Mouse (Mus musculus) cerebellum, postnatal 36 days (tissue): ENCODE measurements around the gene Klf17.
"Not testable (repeated sequence)": the region's sequence is repeated elsewhere in the genome, so short reads cannot be mapped to it uniquely, and the experiment has no call there.

ENCODE experiments used
- DNase-seq, 2 experiments: peaks; one replicate each; pipeline ENCODE4 v3.0.0; 2021 to 2022; ENCODE audit warnings: mixed read lengths in 2 of 2

Klf17 gene

GRCm38 (mm10) chr4:117765416-117765815 is at the start of gene Klf17:
Gene Klf17 (minus strand): TSS chr4:117765648.
- no peak for DNase-seq

GRCm38 (mm10) chr4:117814333-117814732 is 48.9 kb upstream of the Klf17 start:
- DNase-seq, result no peak

DNA sequence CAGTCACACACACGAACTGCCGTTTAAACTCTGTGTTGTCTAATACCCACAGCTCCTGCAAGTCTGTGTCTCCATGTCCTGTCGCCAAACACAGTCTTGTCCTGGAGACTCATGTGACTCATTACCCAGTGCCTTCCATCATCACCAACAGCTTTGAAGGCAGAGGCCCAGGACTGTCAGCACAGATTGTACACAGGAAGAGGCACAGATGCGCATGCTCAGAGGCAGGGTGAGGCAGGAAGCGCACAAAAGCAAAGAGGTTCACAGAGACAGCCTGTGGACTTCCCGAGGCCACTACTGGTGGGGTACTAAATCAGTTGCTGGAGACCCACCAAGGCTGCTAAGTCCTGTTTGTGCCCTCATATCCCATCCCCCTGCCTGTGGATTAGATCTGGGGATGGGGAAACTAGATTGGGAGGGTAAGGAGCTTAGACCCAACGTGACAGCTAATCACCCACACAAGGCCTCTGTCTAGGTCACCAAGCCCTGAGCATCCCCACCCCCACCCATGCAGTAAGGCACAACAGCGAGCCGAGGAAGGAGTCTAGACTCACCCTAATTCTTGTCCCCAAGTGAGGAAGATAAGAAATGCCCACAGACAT is 48.2 kb upstream of the Klf17 start:
- DNase-seq, result no peak

GRCm38 (mm10) chr4:117810933-117811332 is 45.5 kb upstream of the Klf17 start:
- DNase-seq, result no peak

DNA sequence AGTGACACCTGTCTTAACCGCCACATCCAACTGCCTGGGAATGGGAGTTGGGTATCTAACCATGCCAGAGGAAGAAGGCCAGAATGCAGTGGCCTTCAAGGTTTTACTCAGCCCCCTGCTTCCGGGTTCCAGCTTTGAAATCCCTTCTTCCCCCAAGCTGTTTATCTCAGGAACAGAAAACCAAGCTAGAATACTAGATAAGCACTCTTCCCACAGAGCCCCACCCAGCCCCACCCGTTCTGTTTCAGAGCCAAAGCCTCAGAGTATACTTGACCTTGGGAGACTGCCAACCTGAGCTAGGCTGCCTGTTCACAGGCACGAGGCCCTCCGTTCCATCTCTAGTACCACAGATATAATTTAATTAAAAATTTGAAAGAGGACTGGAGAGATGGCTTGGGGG is 41.5 kb upstream of the Klf17 start:
- DNase-seq, result no peak

DNA sequence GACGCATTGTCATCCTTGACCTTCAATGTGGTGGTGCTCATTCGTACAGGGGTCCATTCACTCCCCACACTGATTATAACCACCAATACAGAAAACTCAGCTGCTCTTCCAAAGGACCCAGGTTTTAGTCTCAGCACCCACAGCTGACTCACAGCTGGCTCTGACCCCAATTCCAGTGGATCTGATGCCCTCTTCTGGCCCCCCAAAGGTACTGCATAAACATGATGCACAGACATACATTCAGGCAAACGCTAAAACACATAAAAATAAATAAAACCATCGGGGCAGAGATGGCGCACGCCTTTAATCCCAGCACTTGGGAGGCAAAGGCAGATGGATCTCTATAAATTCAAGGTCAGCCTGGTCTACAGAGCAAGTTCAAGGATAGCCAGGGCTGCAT is 34.5 kb upstream of the Klf17 start:
- DNase-seq, result no peak

GRCm38 (mm10) chr4:117788308-117788707 is 22.9 kb upstream of the Klf17 start:
- no peak for DNase-seq

GRCm38 (mm10) chr4:117786963-117787362 is 21.5 kb upstream of the Klf17 start:
- no peak for DNase-seq

DNA sequence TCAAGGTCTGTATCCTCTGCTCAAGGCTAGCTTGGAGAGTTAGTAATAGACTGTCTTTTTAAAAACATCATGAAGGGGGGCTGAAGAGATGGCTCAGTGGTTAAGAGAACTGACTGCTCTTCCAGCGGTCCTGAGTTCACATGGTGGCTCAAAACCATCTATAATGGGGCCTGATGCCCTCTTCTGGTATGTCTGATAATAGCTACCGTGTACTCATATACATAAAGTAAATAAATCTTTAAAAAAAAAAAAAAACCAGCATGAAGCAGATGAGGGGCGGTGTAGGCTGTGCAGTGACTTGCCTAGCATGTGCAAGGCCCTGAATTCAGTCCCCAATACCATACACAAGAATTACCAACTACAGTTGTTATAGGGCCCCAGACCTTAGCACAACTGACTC is 17.5 kb upstream of the Klf17 start:
- DNase-seq, result no peak

GRCm38 (mm10) chr4:117772960-117773359 is 7.5 kb upstream of the Klf17 start:
- no peak for DNase-seq

- peak; percentile 30 to 67 for DNase-seq
These were observed 5.5 kb upstream of the Klf17 start for GRCm38 (mm10) chr4:117770935-117771334.

DNA sequence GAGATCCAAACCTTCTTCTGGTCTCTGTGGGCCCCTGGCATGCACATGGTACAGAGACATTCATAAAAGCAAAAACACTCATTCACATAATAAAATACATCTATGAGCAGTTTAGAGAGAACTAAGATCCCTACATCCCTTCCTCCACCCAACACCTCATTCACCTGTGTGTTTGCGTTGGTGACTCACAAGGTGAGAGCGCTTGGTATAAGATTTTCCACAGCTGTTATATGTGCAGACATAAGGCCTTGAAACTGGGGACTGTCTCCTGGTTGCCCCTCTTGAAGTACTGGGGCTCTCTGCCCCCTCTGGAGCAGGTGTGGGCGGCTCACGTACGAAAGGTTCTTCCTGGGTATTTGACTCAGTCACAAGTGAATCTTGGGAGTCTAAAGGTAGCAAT is 5.3 kb downstream of the Klf17 start:
- no peak for DNase-seq

- DNase-seq, result not testable (repeated sequence)
These were observed 13.0 kb downstream of the Klf17 start for GRCm38 (mm10) chr4:117752469-117752868.

GRCm38 (mm10) chr4:117737559-117737958 is 27.9 kb downstream of the Klf17 start:
- no peak for DNase-seq

- no peak for DNase-seq
These were observed 33.5 kb downstream of the Klf17 start for GRCm38 (mm10) chr4:117731926-117732325.

DNA sequence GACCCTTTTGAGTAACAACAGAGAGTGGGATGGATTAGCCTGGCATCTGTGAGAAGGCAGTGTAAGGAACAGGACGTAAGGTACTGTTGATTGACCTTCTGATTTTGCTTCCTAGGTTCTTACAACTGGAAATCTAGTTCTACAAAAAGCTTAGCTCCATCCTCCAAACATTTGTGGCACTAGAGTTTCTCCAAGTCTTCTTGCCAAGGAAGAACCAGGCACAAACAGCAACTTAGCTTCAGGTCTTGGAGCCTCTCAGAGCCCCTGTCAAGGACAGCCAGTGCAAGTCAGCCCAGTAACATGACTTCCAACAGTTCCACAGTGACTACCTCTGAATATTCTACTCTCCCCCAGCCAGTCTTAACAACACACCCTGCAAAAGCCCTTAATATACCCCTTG is 41.3 kb downstream of the Klf17 start, which contains the start of gene Gm12845:
TSS of gene Gm12845 (plus strand) at position 301 of the 400 bp plus-strand sequence.
- no peak for DNase-seq

DNA sequence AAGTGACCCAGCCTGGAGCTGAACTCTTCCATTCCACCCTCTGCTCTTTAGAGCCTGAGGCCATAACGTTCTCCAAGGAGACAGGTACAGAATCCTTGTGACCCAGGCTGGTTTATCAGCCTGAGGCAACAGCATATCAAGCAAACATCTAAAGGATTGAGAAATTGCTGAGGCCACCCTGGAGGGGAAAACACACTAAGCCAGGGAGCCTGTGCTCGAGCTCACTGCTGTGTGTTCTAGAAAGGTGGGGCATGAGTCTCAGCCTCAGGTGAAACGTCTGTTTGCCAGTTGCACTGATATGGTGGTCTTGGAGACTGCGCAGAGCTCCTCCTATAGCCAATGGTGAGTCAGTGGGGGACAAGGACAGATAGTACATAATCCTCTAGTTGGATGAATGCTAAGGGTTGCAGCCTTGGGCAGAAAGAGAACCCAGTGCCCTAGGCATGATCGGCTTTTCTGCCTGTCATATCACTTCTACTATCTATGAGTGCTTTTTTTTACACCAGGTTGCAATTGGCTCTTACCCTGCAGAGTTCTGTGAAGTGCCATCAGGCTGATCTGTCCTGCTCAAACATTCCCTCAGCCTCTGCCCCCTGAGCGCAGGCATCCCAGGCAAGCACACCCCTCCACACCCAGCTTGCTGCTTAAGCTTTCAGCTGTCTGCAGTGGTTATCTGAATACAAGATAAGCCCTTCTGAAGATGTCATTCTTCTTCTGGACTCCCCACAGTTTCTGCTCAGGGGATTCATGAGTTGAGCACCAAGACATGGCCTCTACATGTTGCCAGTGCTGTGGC is 51.9 kb downstream of the Klf17 start:
- DNase-seq, result no peak

- DNase-seq, result no peak
These were observed 53.1 kb downstream of the Klf17 start for GRCm38 (mm10) chr4:117712314-117712713.

GRCm38 (mm10) chr4:117708780-117709550 is 56.5 kb downstream of the Klf17 start:
- no peak for DNase-seq
